Mouse (Mus musculus): ENCODE results near the gene Lmo1.
"Not testable (repeated sequence)": the region's sequence is repeated elsewhere in the genome, so short reads cannot be mapped to it uniquely, and the experiment has no call there.

Gene Lmo1

DNA sequence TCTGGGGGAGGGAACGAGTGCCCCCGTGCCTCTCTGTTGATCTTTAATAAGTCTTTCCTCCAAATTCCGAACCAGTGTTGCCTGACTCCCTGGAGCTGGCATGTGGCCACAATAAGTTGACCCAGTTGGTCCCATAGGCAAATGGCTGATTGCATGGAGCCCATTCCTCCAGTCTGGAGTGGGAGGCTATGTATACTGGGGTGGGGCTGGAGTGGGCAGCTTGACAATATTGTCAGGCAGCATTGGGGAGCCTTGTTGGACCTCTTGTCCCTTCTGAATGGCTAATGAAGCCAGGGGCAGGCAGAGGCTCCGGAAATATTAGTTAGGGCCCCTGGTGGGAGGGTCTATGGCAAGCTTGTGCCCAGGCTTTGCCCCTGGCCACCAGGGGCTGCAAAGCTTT is 59.1 kb downstream of the Lmo1 start:
- in situ Hi-C loops (cut with MboI, MseI): no loop called here

DNA sequence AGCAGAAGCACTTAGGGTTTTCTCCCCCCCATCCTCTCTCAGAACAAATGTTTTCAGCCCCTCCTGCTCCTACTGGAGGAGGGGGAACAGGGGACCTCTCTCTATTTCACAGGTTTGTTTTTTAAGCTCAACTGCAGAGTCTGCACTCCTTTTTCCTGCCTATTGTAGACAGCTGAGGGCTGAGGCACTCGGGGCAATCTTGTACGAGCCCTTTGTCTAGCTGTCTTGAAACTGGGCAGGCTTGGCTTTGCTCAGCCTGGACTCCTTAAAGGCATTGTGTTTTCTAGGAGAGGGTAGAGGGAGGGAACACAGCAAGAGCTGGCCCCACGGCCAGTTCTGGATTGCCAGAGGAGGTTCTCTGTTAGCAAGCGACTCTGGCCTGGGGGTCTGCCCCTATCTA is 59.5 kb downstream of the Lmo1 start:
- in situ Hi-C loops (cut with MboI, MseI): not testable (repeated sequence)

DNA sequence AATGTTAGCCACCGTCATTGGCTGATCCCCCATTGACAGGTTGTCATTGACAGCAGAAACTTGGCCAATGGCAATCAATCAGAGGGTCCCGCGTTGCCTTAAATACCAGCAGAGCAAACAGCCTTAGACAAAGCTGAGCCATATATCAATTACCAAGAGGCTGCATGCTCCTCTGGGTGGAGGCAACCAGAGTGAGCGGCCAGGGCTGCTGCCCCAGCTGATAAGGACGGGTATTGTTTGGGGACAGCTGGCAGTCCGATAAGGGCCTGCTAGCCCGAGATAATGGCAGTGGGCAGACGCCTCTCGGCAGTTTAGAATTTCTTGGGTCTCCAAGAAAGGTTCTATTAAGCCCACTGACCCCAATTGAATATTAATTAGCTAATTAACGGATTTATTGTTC is 60.1 kb downstream of the Lmo1 start:
- in situ Hi-C loops (cut with MboI, MseI): no loop called here

DNA sequence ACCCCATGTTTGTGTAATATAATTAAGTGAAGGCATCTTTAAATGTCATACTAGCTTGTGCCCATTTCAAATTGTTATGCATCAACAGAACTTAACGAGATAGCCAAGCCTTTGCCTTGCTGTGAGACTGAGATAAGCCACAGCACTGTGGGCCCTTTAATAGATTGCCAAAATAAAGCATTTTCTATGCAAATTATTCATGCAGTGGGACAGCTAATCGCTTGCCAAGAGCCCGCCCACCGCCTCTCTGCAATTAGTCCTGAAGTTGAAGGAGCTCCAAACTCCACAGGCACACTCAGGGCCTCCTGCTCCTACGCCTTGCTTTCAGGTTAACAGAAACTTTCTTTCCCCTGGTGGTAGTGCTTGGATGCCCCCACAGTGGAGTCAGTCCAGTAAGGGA is 64.0 kb downstream of the Lmo1 start:
- in situ Hi-C loops (cut with MboI, MseI): no loop called here

DNA sequence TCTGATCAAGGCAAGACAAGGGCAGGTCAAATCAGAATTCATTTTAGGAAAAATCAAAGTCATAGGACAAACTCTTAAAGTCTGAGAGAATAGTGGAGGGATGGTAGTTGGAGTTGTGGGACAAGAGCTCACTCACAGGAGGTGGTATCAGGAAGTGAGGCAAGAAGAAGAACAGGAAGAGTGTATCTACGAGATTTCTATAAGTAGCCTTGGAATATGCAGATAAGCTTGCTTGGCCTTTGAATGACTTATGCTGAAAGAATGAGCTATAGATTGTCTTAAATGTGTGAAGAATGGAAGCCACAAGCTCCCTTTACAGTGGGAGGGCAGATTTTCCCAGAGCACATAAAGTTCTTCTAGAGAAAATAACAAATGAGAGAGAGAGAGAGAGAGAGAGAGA is 70.1 kb downstream of the Lmo1 start:
- in situ Hi-C loops (cut with MboI, MseI): no loop called here

DNA sequence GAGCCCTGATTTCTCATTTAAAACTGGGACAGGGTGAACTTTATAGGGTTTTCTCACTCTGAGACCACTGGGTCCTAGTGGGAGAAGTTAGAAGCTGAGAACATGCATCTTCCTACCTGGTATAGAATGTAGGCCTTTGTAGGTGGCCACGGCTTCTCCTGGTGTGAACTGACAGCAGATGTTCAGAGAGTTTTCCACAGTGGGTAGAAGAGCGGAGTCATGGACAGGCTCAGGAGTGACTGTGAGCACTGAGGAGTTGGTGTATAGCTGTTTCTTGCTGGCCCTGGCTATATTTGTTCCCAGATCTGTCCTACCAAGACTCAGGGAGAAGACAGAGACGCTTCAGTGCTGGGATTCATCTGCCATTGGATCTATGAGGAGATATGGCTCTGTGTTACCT is 73.8 kb downstream of the Lmo1 start:
- in situ Hi-C loops (cut with MboI, MseI): no loop called here

DNA sequence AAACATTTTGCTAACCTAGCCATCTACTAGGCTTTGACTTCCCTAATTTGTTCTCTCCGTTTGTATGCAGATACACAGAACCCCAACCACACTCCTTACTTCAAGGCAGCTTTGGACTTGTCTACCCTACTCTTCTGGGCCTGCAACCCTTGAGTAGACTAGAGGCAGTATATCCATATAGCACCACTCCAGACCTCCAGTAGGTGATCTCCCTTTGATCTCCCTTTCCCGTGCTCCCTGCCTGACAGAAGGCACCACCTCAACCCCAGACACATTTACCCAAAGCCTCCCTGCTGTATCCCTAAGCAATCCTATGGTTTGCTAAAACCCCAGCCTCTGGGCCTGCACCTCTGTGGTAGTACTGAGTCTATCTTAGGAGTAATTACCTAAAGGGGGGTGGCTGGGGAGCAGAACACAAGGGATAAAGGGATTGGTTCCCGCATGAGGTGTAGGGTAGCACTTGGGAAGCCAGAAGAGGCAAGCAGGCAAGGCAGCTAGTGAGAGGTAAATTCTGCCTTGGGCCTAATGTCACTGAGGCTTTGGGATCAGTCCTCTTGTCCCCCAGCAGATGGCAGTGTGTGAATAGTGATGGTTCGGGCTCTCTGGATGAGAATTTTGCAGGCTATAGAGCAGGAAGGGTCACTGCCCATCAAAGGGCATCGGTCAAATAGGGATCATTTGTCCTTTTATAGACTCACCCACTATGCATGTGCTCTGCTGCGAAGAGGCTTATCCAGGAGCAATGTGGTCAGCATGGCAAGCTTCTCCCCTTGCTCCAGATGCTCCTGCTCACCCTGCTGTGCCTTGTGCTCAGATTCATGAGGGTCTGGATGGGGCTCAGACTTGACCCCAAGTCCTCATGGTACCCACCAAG is 76.6 kb downstream of the Lmo1 start:
- in situ Hi-C loops (cut with MboI, MseI): no loop called here

DNA sequence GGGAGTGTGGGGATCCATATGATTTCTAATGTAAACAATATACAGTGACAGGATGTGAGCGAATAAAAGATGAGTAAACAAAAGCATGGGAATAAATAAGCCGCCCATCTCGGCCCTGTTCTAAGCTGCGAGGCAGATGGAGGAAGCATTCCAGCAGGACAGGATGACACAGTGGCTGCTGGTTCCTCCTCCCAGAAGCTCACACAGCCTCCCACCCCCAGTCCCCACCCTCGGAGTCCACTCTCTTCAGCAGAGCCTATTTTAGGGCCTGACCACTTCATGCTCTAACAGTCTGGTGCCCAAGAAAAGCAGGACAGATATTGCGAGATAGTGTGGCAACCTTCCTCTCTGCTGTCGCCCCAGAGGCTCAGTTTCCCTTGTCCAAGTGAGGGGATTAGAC is 77.8 kb downstream of the Lmo1 start:
- in situ Hi-C loops (cut with MboI, MseI): no loop called here

DNA sequence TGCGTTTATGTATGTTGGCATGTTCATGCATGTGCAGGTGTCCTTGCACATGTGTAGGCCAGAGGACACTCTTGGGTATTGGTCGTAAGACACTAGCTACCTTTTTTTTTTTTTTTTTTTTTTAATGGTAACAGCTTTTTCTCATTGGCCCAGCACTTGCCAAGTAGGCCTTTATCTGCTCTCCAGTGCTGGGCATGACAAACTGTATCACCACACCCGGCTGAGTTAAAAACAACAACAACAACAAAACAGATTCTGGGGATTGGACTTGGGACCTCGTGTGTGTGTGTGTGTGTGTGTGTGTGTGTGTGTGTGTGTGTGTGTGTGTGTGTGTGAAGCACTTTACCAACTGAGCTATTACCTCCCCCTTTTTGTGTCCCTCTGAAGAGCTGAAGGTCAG is 78.4 kb downstream of the Lmo1 start:
- in situ Hi-C loops (cut with MboI, MseI): no loop called here

DNA sequence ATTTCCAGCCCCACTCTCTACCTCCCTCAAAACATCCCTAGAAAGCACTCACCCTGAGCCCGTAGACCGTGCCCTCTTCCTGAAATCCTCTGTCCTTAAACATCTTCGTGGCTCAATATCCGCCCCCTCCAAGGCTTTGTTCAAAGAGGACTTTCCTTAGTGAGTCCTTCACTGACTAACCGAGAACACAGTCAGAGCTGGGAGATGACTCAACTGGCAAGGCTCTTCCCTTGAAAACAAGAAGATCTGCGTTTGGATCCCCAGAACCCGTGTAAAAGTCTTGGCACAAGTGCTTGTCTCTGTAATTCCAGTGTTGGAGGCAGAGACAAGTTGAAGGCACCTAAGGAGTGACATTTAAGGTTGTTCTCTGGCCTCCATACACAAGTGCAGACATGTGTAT is 80.7 kb downstream of the Lmo1 start:
- in situ Hi-C loops (cut with MboI, MseI): no loop called here

DNA sequence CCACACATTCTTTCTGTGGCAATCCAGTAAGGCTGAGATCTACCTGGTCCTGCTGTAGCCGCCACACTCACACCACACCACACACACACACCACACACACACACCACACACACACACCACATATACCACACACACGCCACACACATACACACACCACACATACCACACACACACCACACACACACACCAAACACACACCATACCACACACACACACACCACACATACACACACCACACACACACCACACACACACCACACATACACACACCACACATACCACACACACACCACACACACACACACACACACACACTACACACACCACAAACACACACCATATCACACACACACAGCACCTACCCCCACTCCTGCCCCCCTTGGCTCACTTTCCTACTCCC is 83.7 kb downstream of the Lmo1 start:
- in situ Hi-C loops (cut with MboI, MseI): not testable (repeated sequence)
